Mouse (Mus musculus) CH12.LX (cell line): Measurements from ENCODE around the gene Xpo4. TPM values are rescaled to one million over a fixed set of nuclear protein-coding genes. Genes with fewer than 3 reads are reported as not detected.

Experiments
- DNase-seq: peaks from one replicate; pipeline ENCODE4 v3.0.0-alpha.2; 2013; ENCODE audit errors: extremely low read depth
- H3K27ac ChIP-seq: 2 replicates; pipeline ENCODE4 v1.5.1; 2012; ENCODE audit warnings: low read depth, mild to moderate bottlenecking, control low read depth, moderate library complexity; ENCODE audit not compliant: insufficient read depth
- H3K27me3 ChIP-seq: replicated peaks from 2 replicates; pipeline ENCODE3; 2012; ENCODE audit warnings: inconsistent platforms
- H3K36me3 ChIP-seq, 2 experiments: replicated peaks in 1 of 2; 2 replicates each; pipeline versions ENCODE3 to v1.6.1; 2012; ENCODE audit warnings: inconsistent platforms in 1 of 2, low read length in 1 of 2, mild to moderate bottlenecking in 1 of 2, mixed read lengths in 1 of 2, moderate library complexity in 1 of 2; ENCODE audit not compliant: control insufficient read depth in 1 of 2, insufficient read depth in 1 of 2
- H3K4me1 ChIP-seq, 2 experiments: 2 replicates each; pipeline ENCODE4 v1.6.1; 2012; ENCODE audit warnings: inconsistent platforms in 1 of 2, moderate library complexity in 1 of 2; ENCODE audit not compliant: insufficient read depth in 2 of 2, control insufficient read depth in 1 of 2
- H3K4me2 ChIP-seq: 2 replicates; pipeline ENCODE4 v1.6.1; 2012; ENCODE audit warnings: low read depth, mild to moderate bottlenecking, control low read depth; ENCODE audit not compliant: poor library complexity, insufficient read depth, severe bottlenecking
- H3K4me3 ChIP-seq, 3 experiments: fragments of 150-350 bp in 1 of 3; sonication (generic) in 1 of 3; replicated peaks in 1 of 3; 2 replicates each; pipeline versions ENCODE3 to v1.5.1; 2011 to 2012; ENCODE audit warnings: low read depth in 2 of 3, low read length in 2 of 3, mild to moderate bottlenecking in 2 of 3, moderate library complexity in 2 of 3, control low read depth in 1 of 3, improper control_type of control experiment in 1 of 3, inconsistent platforms in 1 of 3, mixed read lengths in 1 of 3; ENCODE audit not compliant: poor library complexity in 1 of 3
- H3K79me2 ChIP-seq: replicated peaks from 2 replicates; pipeline ENCODE4 v1.6.1; 2012; ENCODE audit warnings: mild to moderate bottlenecking, moderate library complexity; ENCODE audit not compliant: control insufficient read depth, poor library complexity, insufficient read depth, severe bottlenecking; ENCODE audit errors: extremely low read depth
- H3K9ac ChIP-seq: 2 replicates; pipeline ENCODE4 v1.6.1; 2012; ENCODE audit warnings: low read depth, mild to moderate bottlenecking, control low read depth, moderate library complexity; ENCODE audit not compliant: insufficient read depth
- H3K9me3 ChIP-seq: replicated peaks from 2 replicates; pipeline ENCODE3; 2012; ENCODE audit warnings: low read length, inconsistent platforms, mixed read lengths
- BHLHE40 ChIP-seq: IDR thresholded peaks from 2 replicates; pipeline ENCODE4 v1.6.1; 2011; ENCODE audit warnings: mild to moderate bottlenecking, low read depth, low read length, improper control_type of control experiment
- CHD2 ChIP-seq: IDR thresholded peaks from 2 replicates; pipeline ENCODE4 v1.6.1; 2011; ENCODE audit warnings: low read length, improper control_type of control experiment
- CTCF ChIP-seq, 2 experiments: IDR thresholded peaks in 1 of 2; conservative IDR thresholded peaks in 1 of 2; 2 replicates each; pipeline ENCODE4 v1.5.1; 2011 to 2012; ENCODE audit warnings: low read depth in 2 of 2, low read length in 2 of 2, improper control_type of control experiment in 1 of 2, inconsistent platforms in 1 of 2, mild to moderate bottlenecking in 1 of 2, moderate library complexity in 1 of 2
- E2F4 ChIP-seq: IDR thresholded peaks from 2 replicates; pipeline ENCODE4 v1.6.1; 2011; ENCODE audit warnings: low read depth, low read length, improper control_type of control experiment; ENCODE audit not compliant: insufficient replicate concordance
- ETS1 ChIP-seq: conservative IDR thresholded peaks from 2 replicates; pipeline ENCODE4 v1.6.1; 2012; ENCODE audit warnings: low read depth, mild to moderate bottlenecking, inconsistent platforms, low read length, improper control_type of control experiment, moderate library complexity
- GABPA ChIP-seq: IDR thresholded peaks from 2 replicates; pipeline ENCODE4 v1.6.1; 2012; ENCODE audit warnings: low read depth, low read length, improper control_type of control experiment, inconsistent platforms; ENCODE audit not compliant: insufficient replicate concordance
- HCFC1 ChIP-seq: IDR thresholded peaks from 2 replicates; pipeline ENCODE4 v1.6.1; 2012; ENCODE audit warnings: low read depth, mild to moderate bottlenecking, inconsistent platforms, low read length, improper control_type of control experiment
- IRF4 ChIP-seq: IDR thresholded peaks from 2 replicates; pipeline ENCODE4 v1.6.1; 2014; ENCODE audit warnings: low read depth, mild to moderate bottlenecking, inconsistent platforms, low read length, improper control_type of control experiment
- JUND ChIP-seq: conservative IDR thresholded peaks from 2 replicates; pipeline ENCODE4 v1.6.1; 2011; ENCODE audit warnings: low read depth, low read length, improper control_type of control experiment
- KAT2A ChIP-seq: IDR thresholded peaks from 2 replicates; pipeline ENCODE4 v1.6.1; 2012; ENCODE audit warnings: low read length, improper control_type of control experiment, inconsistent platforms; ENCODE audit not compliant: insufficient replicate concordance
- MXI1 ChIP-seq: IDR thresholded peaks from 2 replicates; pipeline ENCODE4 v1.6.1; 2011; ENCODE audit warnings: mild to moderate bottlenecking, low read depth, low read length, improper control_type of control experiment
- NRF1 ChIP-seq: IDR thresholded peaks from 2 replicates; pipeline ENCODE4 v1.6.1; 2014; ENCODE audit warnings: low read depth, mild to moderate bottlenecking, inconsistent platforms, low read length, improper control_type of control experiment, moderate library complexity
- POLR2A ChIP-seq: IDR thresholded peaks from 2 replicates; pipeline ENCODE4 v1.6.1; 2011; ENCODE audit warnings: low read depth, mild to moderate bottlenecking, improper control_type of control experiment, low read length
- POLR2AphosphoS2 ChIP-seq: IDR thresholded peaks from 2 replicates; pipeline ENCODE4 v1.6.1; 2011; ENCODE audit warnings: low read depth, low read length, improper control_type of control experiment
- RCOR1 ChIP-seq: conservative IDR thresholded peaks from 2 replicates; pipeline ENCODE4 v1.6.1; 2012; ENCODE audit warnings: low read depth, mild to moderate bottlenecking, inconsistent platforms, low read length, improper control_type of control experiment
- TBP ChIP-seq: conservative IDR thresholded peaks from 2 replicates; pipeline ENCODE4 v1.6.1; 2011; ENCODE audit warnings: low read depth, low read length, improper control_type of control experiment
- UBTF ChIP-seq: IDR thresholded peaks from 2 replicates; pipeline ENCODE4 v1.6.1; 2012; ENCODE audit warnings: low read depth, mild to moderate bottlenecking, inconsistent platforms, low read length, improper control_type of control experiment, moderate library complexity
- USF2 ChIP-seq: conservative IDR thresholded peaks from 2 replicates; pipeline ENCODE4 v1.6.1; 2011; ENCODE audit warnings: low read depth, low read length, improper control_type of control experiment
- ZC3H11A ChIP-seq: IDR thresholded peaks from 2 replicates; pipeline ENCODE4 v1.6.1; 2012; ENCODE audit warnings: low read depth, mild to moderate bottlenecking, inconsistent platforms, low read length, improper control_type of control experiment
- ZMIZ1 ChIP-seq: IDR thresholded peaks from 2 replicates; pipeline ENCODE4 v1.6.1; 2012; ENCODE audit warnings: low read depth, mild to moderate bottlenecking, inconsistent platforms, low read length, improper control_type of control experiment
- ZNF384 ChIP-seq: IDR thresholded peaks from 2 replicates; pipeline ENCODE4 v1.6.1; 2012; ENCODE audit warnings: low read depth, low read length, improper control_type of control experiment, inconsistent platforms
- dilution Hi-C: fragments of 300-500 bp; cut with MboI; formaldehyde crosslinking; loops from 2 replicates; pipeline ENCODE4 v1.14.3; 2020; ENCODE audit warnings: low sequenced_read_pairs; ENCODE audit not compliant: extremely low pct_unique_long_range_greater_than_20kb, extremely low pct_ligation_motif_present
- in situ Hi-C: fragments of 300-500 bp; cut with MboI; formaldehyde crosslinking; loops from 3 replicates; pipeline ENCODE4 v1.14.3; 2019; ENCODE audit warnings: low sequenced_read_pairs, low pct_ligation_motif_present, low pct_unique_long_range_greater_than_20kb, mixed read lengths
- polyA plus RNA-seq: library from polyadenylated mRNA; unstranded; fragments of >175 nt; gene quantifications from 2 replicates; pipeline ENCODE4 v1.2.1, GENCODE M21; 2012; ENCODE audit warnings: low read depth; ENCODE audit not compliant: insufficient read length
- total RNA-seq, 2 experiments: library from RNA; depleted of rRNA; stranded (reverse); fragments of 300-350 nt in 1 of 2; fragments of >200 nt in 1 of 2; gene quantifications; 2 replicates each; pipeline ENCODE4 v1.2.3; 2012 to 2014

Xpo4 gene
- total and polyA plus RNA-seq, 3 experiments = 30.2 to 47.3 (median 43.0) TPM

DNA sequence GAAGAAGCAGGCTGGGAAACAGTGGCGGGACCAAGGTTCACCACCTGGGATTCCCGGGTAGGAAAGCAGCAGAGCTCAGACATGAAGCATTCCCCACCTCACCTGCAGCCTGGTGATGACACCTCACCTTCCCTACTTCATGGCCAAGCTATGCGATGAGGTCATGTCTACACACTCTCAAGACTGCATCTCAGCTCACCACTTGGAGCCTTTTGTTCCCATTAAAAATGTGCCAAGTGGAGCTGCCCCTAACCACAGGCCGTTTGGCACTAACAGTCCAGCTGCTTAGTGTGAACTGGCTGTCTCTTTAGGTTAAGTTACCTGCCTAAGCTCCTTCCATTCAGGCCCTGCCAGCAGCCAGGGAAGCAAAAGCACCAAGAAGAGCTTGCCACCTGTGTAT lies 39.8 kb upstream of the Xpo4 start:
- dilution Hi-C loops (no loop called here), in situ Hi-C loops (no loop called here)
- Histone ChIP-seq H3K36me3 (peaks cover 0 to under 1% of the 10 kb centered on the region in 2 experiments), H3K4me3 (no peak overlapping the region), H3K9me3 (no peaks in the 10 kb centered on the region), H3K4me1 (no peaks in the 10 kb centered on the region), H3K4me2 (no peak overlapping the region), H3K9ac (no peak overlapping the region), H3K27ac (no peak overlapping the region), H3K27me3 (no peaks in the 10 kb centered on the region), H3K79me2 (no peaks in the 10 kb centered on the region)
- no peak for DNase-seq
- TF ChIP-seq CTCF (conservative IDR thresholded peaks at IDR 0.05 in 1 of 2, IDR thresholded peaks at IDR 0.05 in 1 of 2; ENCODE audit: low read depth in 2 of 2, low read length in 2 of 2) (no peak), MXI1 (no peak), UBTF (no peak)

GRCm38 (mm10) chr14:57701915-57702477 lies 36.8 kb upstream of the Xpo4 start:
- TF ChIP-seq USF2 = no peak
- TF ChIP-seq POLR2A = no peak
- no peak for TF ChIP-seq RCOR1
- TF ChIP-seq ZC3H11A = no peak
- TF ChIP-seq CHD2 = no peak
- no peak for TF ChIP-seq IRF4
- TF ChIP-seq ZNF384 = no peak
- no peak for TF ChIP-seq ETS1
- TF ChIP-seq ZMIZ1 = no peak
- TF ChIP-seq E2F4 = no peak
- TF ChIP-seq, all 38 proteins: peak for 0
- no peak for DNase-seq
- Histone ChIP-seq H3K4me3 (no peak overlapping the region), H3K4me1 (0 out of 4 replicates have a peak, but pooled peaks cover 0 to 2% of the 10 kb centered on the region in 2 experiments), H3K79me2 (no peaks in the 10 kb centered on the region), H3K9me3 (no peaks in the 10 kb centered on the region), H3K27ac (no peak overlapping the region), H3K36me3 (peaks cover 5 to 7% of the 10 kb centered on the region in 2 experiments), H3K4me2 (no peak overlapping the region), H3K27me3 (no peaks in the 10 kb centered on the region), H3K9ac (no peak overlapping the region)
- in situ Hi-C loops (no loop called here), dilution Hi-C loops (no loop called here)

DNA sequence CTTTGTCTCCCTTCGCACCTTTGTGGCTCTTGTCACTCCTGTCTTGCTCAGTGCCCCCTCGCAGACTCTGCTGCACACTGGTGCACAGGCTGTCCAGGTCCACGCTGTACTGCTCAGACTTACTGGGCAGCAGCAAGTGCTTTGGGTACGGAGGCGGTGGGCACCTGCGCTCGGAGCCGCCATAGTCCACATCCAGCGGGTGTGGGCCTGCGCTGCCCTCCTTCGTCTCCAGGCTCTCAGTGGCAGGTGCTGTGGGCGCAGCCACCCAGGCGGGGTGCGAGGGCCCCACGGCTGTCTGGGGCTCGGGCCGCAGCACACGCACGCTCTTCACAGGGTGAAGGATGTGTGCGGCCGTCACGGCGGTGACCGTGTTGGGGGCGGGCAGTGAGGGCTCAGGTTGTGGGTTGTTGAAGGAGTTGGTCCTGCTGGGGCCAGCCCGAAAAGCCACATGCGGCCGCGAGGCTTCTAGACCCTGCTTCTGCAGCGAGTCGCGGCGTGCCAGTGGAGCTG lies 34.3 kb upstream of the Xpo4 start:
- Histone ChIP-seq H3K4me3 (no peak overlapping the region), H3K27me3 (no peaks in the 10 kb centered on the region), H3K36me3 (peaks cover 5 to 7% of the 10 kb centered on the region in 2 experiments), H3K4me2 (no peak overlapping the region)
- in situ Hi-C loops (no loop called here), dilution Hi-C loops (no loop called here)
- no peak for DNase-seq
- TF ChIP-seq JUND (no peak), ETS1 (no peak), CTCF (conservative IDR thresholded peaks at IDR 0.05 in 1 of 2, IDR thresholded peaks at IDR 0.05 in 1 of 2; ENCODE audit: low read depth in 2 of 2, low read length in 2 of 2) (no peak), USF2 (no peak), HCFC1 (no peak), TBP (no peak), E2F4 (no peak), BHLHE40 (no peak), KAT2A (no peak), NRF1 (no peak), GABPA (no peak), POLR2AphosphoS2 (no peak)
- TF ChIP-seq, all 38 proteins: peak for 0
- Histone ChIP-seq H3K4me1 (0 out of 4 replicates have a peak, but pooled peaks cover 0 to 2% of the 10 kb centered on the region in 2 experiments), H3K9ac (no peak overlapping the region), H3K27ac (no peak overlapping the region), H3K79me2 (no peaks in the 10 kb centered on the region), H3K9me3 (no peaks in the 10 kb centered on the region)
